Mouse (Mus musculus) liver, postnatal 0 days (tissue): ENCODE measurements around the gene Hectd2.

ENCODE experiments used
- CTCF ChIP-seq: sonication (generic); IDR thresholded peaks from 2 replicates; pipeline ENCODE4 v1.5.1; 2016; ENCODE audit warnings: antibody characterized with exemption, low read depth
- EP300 ChIP-seq: IDR thresholded peaks from 2 replicates; pipeline ENCODE4 v1.6.1; 2016; ENCODE audit warnings: antibody characterized with exemption, low read depth, mild to moderate bottlenecking

DNA sequence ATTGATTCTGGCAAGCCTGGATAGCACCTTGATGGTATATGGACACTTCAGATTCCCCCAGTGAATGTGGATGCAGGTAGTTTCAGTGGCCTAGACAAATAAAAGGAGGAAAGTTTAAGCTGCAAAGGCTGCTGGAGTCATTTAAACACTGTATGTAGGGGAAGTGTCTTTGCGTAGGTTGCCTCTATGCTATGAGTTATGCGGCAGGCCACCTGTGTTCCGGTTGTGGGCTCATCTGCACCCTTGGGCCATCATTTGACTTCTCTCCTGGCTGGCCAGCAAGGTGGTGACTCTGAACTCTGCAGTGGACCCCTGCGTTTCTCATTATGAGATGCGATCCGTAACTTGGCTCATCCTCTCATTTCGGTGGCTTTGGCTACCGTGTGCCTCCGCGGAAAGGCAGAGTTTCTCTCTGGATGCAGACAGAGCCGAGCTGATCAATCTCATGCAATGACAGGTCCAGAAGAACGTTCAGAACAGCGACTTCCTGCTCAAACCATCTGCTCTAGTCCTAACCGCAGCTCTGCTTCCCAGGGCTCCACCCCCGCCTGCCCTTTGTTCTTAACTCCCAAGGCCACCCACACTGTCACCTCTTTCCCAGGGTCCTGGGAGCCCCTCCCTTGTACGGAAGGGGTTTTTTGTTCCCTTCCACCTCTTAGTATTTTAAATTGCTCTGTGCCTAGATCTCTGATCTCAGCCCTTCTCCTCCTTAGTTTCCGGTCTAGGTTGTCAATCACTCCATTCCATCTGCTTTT lies 20.3 kb upstream of the Hectd2 start:
- TF ChIP-seq CTCF (no peak), EP300 (no peak)
